Mouse (Mus musculus) neural tube, embryonic 12.5 days (tissue): ENCODE data around the gene Calm1. TPM values are rescaled to one million over a fixed set of nuclear protein-coding genes. Genes with fewer than 3 reads are reported as not detected.

Source experiments
- polyA plus RNA-seq: library from polyadenylated mRNA; unstranded; fragments of >200 nt; fragmentation: Nextera tagmentation; extraction: Ambion mirVana; gene quantifications from 2 replicates; pipeline ENCODE4 v1.2.1, GENCODE M21; 2016

The Calm1 gene
- polyA plus RNA-seq, 1 experiment from 2014 or later = 1,801 TPM

Other genes starting within 250 kb of the Calm1 start
- gene Kcnk13, start 234.9 kb upstream of the Calm1 start, polyA plus RNA-seq = 0.68 and 0.78 TPM in 2 replicates
- 328 and 358 TPM in 2 replicates for gene Psmc1, start 89.3 kb upstream of the Calm1 start, polyA plus RNA-seq
- gene Nrde2, start 39.8 kb upstream of the Calm1 start, polyA plus RNA-seq = 14.7 and 15.1 TPM in 2 replicates